Mouse (Mus musculus) lung, postnatal 0 days (tissue): ENCODE results near the gene Dnajc5. TPM values are rescaled to one million over a fixed set of nuclear protein-coding genes. Genes with fewer than 3 reads are reported as not detected.

Source experiments
- ATAC-seq: fragments of 200-750 bp; cut with Nextera tagmentation; 2 replicates; pipeline ENCODE4 v1.8.0; 2017; ENCODE audit warnings: moderate library complexity
- DNase-seq: peaks from one replicate; pipeline ENCODE4 v3.0.0-alpha.2; 2016; ENCODE audit warnings: low spot score
- H3K27ac ChIP-seq: fragments of 300-500 bp; sonication (generic); 2 replicates; pipeline ENCODE4 v1.5.1; 2014; ENCODE audit warnings: antibody characterized with exemption, mild to moderate bottlenecking, low read length, mixed read lengths
- H3K27me3 ChIP-seq: fragments of 300-500 bp; sonication (generic); replicated peaks from 2 replicates; pipeline ENCODE4 v1.6.1; 2014; ENCODE audit warnings: low read length, mixed read lengths; ENCODE audit not compliant: insufficient read depth
- H3K36me3 ChIP-seq: fragments of 300-500 bp; sonication (generic); 2 replicates; pipeline ENCODE4 v1.6.1; 2014; ENCODE audit warnings: low read length, mixed read lengths; ENCODE audit not compliant: insufficient read depth
- H3K4me1 ChIP-seq: fragments of 300-500 bp; sonication (generic); 2 replicates; pipeline ENCODE4 v1.6.1; 2014; ENCODE audit warnings: antibody characterized with exemption, low read depth, low read length, mixed read lengths; ENCODE audit not compliant: insufficient read depth
- H3K4me2 ChIP-seq: fragments of 300-500 bp; sonication (generic); replicated peaks from 2 replicates; pipeline ENCODE4 v1.6.1; 2014; ENCODE audit warnings: low read depth, mild to moderate bottlenecking, low read length, moderate library complexity, mixed read lengths
- H3K4me3 ChIP-seq: fragments of 300-500 bp; sonication (generic); 2 replicates; pipeline ENCODE4 v1.5.1; 2014; ENCODE audit warnings: low read depth, low read length
- H3K9ac ChIP-seq: fragments of 300-500 bp; sonication (generic); replicated peaks from 2 replicates; pipeline ENCODE4 v1.6.1; 2014; ENCODE audit warnings: low read depth, mild to moderate bottlenecking
- H3K9me3 ChIP-seq: fragments of 300-500 bp; sonication (generic); 2 replicates; pipeline ENCODE4 v1.6.1; 2016; ENCODE audit warnings: low read length, mixed read lengths
- CTCF ChIP-seq: IDR thresholded peaks from 2 replicates; pipeline ENCODE4 v1.5.1; 2016; ENCODE audit warnings: antibody characterized with exemption, mild to moderate bottlenecking
- EP300 ChIP-seq: IDR thresholded peaks from 2 replicates; pipeline ENCODE4 v1.6.1; 2016; ENCODE audit warnings: antibody characterized with exemption, mild to moderate bottlenecking, control low read depth
- WGBS: fragments of 180-500 bp; shearing (Covaris S2); extraction: QIAGEN DNeasy Blood & Tissue Kit; methylation state at CpG from one replicate; pipeline ENCODE4 v1.1.7; 2014; 5-methylcytosine and 5-hydroxymethylcytosine counted together
- polyA plus RNA-seq: library from polyadenylated mRNA; unstranded; fragments of >200 nt; fragmentation: Nextera tagmentation; extraction: Ambion mirVana; gene quantifications from 2 replicates; pipeline ENCODE4 v1.2.1, GENCODE M21; 2015

The Dnajc5 gene
- polyA plus RNA-seq, 1 experiment from 2014 or later: 57.2 TPM

GRCm38 (mm10) chr2:181588229-181588780, 68.0 kb downstream of the Dnajc5 start:
- 0 out of 2 replicates have a peak, but pooled peaks cover 17% of the 10 kb centered on the region for H3K36me3 ChIP-seq
- WGBS: 88% methylated on average over 11 of the region's 11 CpGs
- DNase-seq: no peak

GRCm38 (mm10) chr2:181589011-181589731, 68.9 kb downstream of the Dnajc5 start:
- Histone ChIP-seq H3K27me3 (no peaks in the 10 kb centered on the region), H3K4me2 (no peak overlapping the region), H3K4me1 (peaks cover 13% of the 10 kb centered on the region; the same call in 1 of the 2 replicates), H3K36me3 (0 out of 2 replicates have a peak, but pooled peaks cover 17% of the 10 kb centered on the region), H3K9ac (no peak overlapping the region), H3K9me3 (no peaks in the 10 kb centered on the region), H3K27ac (no peak overlapping the region), H3K4me3 (no peak overlapping the region)
- DNase-seq: no peak
- WGBS: 90% methylated on average over 10 of the region's 10 CpGs
- TF ChIP-seq CTCF (no peak), EP300 (no peak)
- no peak for ATAC-seq

More at GRCm38 (mm10) chr2:181588229-181588780, 68.0 kb downstream of the Dnajc5 start:
- no peak for ATAC-seq
- no peaks in the 10 kb centered on the region for H3K27me3 ChIP-seq
- no peak overlapping the region for H3K27ac ChIP-seq
- H3K4me2 ChIP-seq: no peak overlapping the region
- peaks cover 12% of the 10 kb centered on the region; the same call in 1 of the 2 replicates for H3K4me1 ChIP-seq
- no peak overlapping the region for H3K4me3 ChIP-seq
- H3K9me3 ChIP-seq: no peaks in the 10 kb centered on the region
- TF ChIP-seq CTCF (no peak), EP300 (no peak)
- H3K9ac ChIP-seq: no peak overlapping the region

- 0 out of 2 replicates have a peak, but pooled peaks cover 17% of the 10 kb centered on the region for H3K36me3 ChIP-seq
- H3K9ac ChIP-seq: no peak overlapping the region
- no peak overlapping the region for H3K27ac ChIP-seq
- no peak for ATAC-seq
- no peaks in the 10 kb centered on the region for H3K27me3 ChIP-seq
- no peaks in the 10 kb centered on the region for H3K9me3 ChIP-seq
- H3K4me1 ChIP-seq: peaks cover 13% of the 10 kb centered on the region; the same call in 1 of the 2 replicates
- H3K4me3 ChIP-seq: no peak overlapping the region
- H3K4me2 ChIP-seq: no peak overlapping the region
- DNase-seq: no peak
- TF ChIP-seq EP300 (no peak), CTCF (no peak)
- 95% methylated on average over 9 of the region's 9 CpGs for WGBS
These were observed 69.4 kb downstream of the Dnajc5 start for GRCm38 (mm10) chr2:181589732-181590105.

- Histone ChIP-seq H3K4me1 (peaks cover 13% of the 10 kb centered on the region; the same call in 1 of the 2 replicates), H3K27me3 (no peaks in the 10 kb centered on the region), H3K9ac (no peak overlapping the region), H3K27ac (no peak overlapping the region), H3K4me3 (no peak overlapping the region), H3K9me3 (no peaks in the 10 kb centered on the region), H3K4me2 (no peak overlapping the region), H3K36me3 (0 out of 2 replicates have a peak, but pooled peaks cover 17% of the 10 kb centered on the region)
- 92% methylated on average over 5 of the region's 5 CpGs for WGBS
- ATAC-seq (no peak), DNase-seq (no peak)
- no peak for TF ChIP-seq CTCF
- no peak for TF ChIP-seq EP300
These were observed 70.2 kb downstream of the Dnajc5 start for GRCm38 (mm10) chr2:181590471-181590870.

GRCm38 (mm10) chr2:181591528-181592085, 71.3 kb downstream of the Dnajc5 start, which contains the start of gene Prpf6:
Gene Prpf6, plus strand, starts transcription at chr2:181591868.
- H3K9ac ChIP-seq: peak within 1 kb of the TSS; percentile 88
- no peak for DNase-seq
- peak; percentile 4; the same call in 1 of the 2 replicates for ATAC-seq
- no peaks in the 10 kb centered on the region for H3K9me3 ChIP-seq
- peak within 1 kb of the TSS; percentile 90 for H3K4me3 ChIP-seq
- peaks cover 13% of the 10 kb centered on the region; the same call in 1 of the 2 replicates for H3K4me1 ChIP-seq
- H3K27me3 ChIP-seq: no peaks in the 10 kb centered on the region
- WGBS: 9% methylated on average over 5 of the region's 5 CpGs
- H3K36me3 ChIP-seq: 0 out of 2 replicates have a peak, but pooled peaks cover 12% of the 10 kb centered on the region
- H3K4me2 ChIP-seq: peak within 1 kb of the TSS; percentile 88
- peak within 1 kb of the TSS; percentile 91 for H3K27ac ChIP-seq
- TF ChIP-seq EP300: no peak
